Mouse (Mus musculus) kidney, postnatal 0 days (tissue): Measurements from ENCODE around the gene Ldb2. TPM values are rescaled to one million over a fixed set of nuclear protein-coding genes. Genes with fewer than 3 reads are reported as not detected.

Source experiments
- ATAC-seq: fragments of 200-750 bp; cut with Nextera tagmentation; replicated peaks from 2 replicates; pipeline ENCODE4 v1.8.0; 2017; ENCODE audit warnings: low read depth, moderate number of reproducible peaks, moderate TSS enrichment, moderate library complexity; ENCODE audit not compliant: low FRiP score
- DNase-seq: peaks from one replicate; pipeline ENCODE4 v3.0.0-alpha.2; 2016; ENCODE audit warnings: low spot score
- H3K27ac ChIP-seq: fragments of 300-500 bp; sonication (generic); 2 replicates; pipeline ENCODE4 v1.5.1; 2014; ENCODE audit warnings: mild to moderate bottlenecking
- H3K27me3 ChIP-seq: fragments of 300-500 bp; sonication (generic); 2 replicates; pipeline ENCODE4 v1.6.1; 2014; ENCODE audit warnings: low read length, mixed read lengths; ENCODE audit not compliant: insufficient read depth
- H3K36me3 ChIP-seq: fragments of 300-500 bp; sonication (generic); 2 replicates; pipeline ENCODE4 v1.6.1; 2014; ENCODE audit warnings: low read length, mixed read lengths; ENCODE audit not compliant: insufficient read depth
- H3K4me1 ChIP-seq: fragments of 300-500 bp; sonication (generic); replicated peaks from 2 replicates; pipeline ENCODE4 v1.6.1; 2014; ENCODE audit warnings: antibody characterized with exemption, low read length, mixed read lengths; ENCODE audit not compliant: insufficient read depth
- H3K4me2 ChIP-seq: fragments of 300-500 bp; sonication (generic); 2 replicates; pipeline ENCODE4 v1.6.1; 2014; ENCODE audit warnings: mild to moderate bottlenecking, low read length, moderate library complexity, mixed read lengths
- H3K4me3 ChIP-seq: fragments of 300-500 bp; sonication (generic); replicated peaks from 2 replicates; pipeline ENCODE4 v1.5.1; 2014; ENCODE audit warnings: low read depth, low read length
- H3K9ac ChIP-seq: fragments of 300-500 bp; sonication (generic); 2 replicates; pipeline ENCODE4 v1.6.1; 2014; ENCODE audit warnings: low read depth, low read length
- H3K9me3 ChIP-seq: fragments of 300-500 bp; sonication (generic); replicated peaks from 2 replicates; pipeline ENCODE4 v1.6.1; 2016; ENCODE audit warnings: low read length, inconsistent platforms, mixed read lengths
- CTCF ChIP-seq: IDR thresholded peaks from 2 replicates; pipeline ENCODE4 v1.5.1; 2016; ENCODE audit warnings: antibody characterized with exemption, low read depth, mild to moderate bottlenecking, moderate library complexity
- WGBS: fragments of 180-500 bp; shearing (Covaris S2); extraction: QIAGEN DNeasy Blood & Tissue Kit; methylation state at CpG from one replicate; pipeline ENCODE4 v1.1.7; 2014; 5-methylcytosine and 5-hydroxymethylcytosine counted together
- polyA plus RNA-seq: library from polyadenylated mRNA; unstranded; fragments of >200 nt; fragmentation: Nextera tagmentation; extraction: Ambion mirVana; gene quantifications from 2 replicates; pipeline ENCODE4 v1.2.1, GENCODE M21; 2015

Ldb2 gene
- polyA plus RNA-seq, 1 experiment from 2014 or later = 82.9 TPM

- peak; percentile 64 for ATAC-seq
- 55% methylated on average over 11 of the region's 11 CpGs for WGBS
Measured at GRCm38 (mm10) chr5:44553765-44554352, 245.6 kb downstream of the Ldb2 start.

GRCm38 (mm10) chr5:44553155-44553554 lies 246.3 kb downstream of the Ldb2 start:
- ATAC-seq (no peak), DNase-seq (peak; percentile 60)
- H3K27ac ChIP-seq = 0 out of 2 replicates have a peak overlapping the region, but pooled peaks have one; percentile 42

More at GRCm38 (mm10) chr5:44553765-44554352, 245.6 kb downstream of the Ldb2 start:
- TF ChIP-seq CTCF = no peak
- H3K27me3 ChIP-seq = no peaks in the 10 kb centered on the region
- no peak overlapping the region for H3K9ac ChIP-seq
- peak overlapping the region; percentile 33 for H3K27ac ChIP-seq
- H3K4me3 ChIP-seq = no peak overlapping the region
- no peaks in the 10 kb centered on the region for H3K4me1 ChIP-seq
- no peaks in the 10 kb centered on the region for H3K9me3 ChIP-seq
- no peaks in the 10 kb centered on the region for H3K36me3 ChIP-seq
- peak; percentile 84 for DNase-seq
- H3K4me2 ChIP-seq = no peak overlapping the region

DNA sequence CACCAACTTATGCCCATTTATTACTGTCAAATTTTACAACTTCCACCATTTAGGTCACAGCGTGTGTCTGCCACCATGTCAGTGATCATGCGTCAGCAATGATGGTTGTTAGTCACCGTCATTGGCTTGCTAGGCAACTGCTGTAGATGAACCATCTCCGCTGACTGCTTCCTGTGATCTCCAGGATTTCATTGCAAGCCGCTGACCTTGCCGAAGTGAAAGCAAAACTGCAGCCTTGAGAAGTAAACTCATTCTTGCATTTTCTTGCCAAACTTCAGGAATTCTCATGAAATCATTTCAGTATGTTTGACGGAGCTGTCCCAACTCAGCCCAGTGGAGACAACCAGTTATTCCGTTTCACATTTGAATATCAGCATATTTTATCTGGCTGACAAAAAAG lies 247.4 kb downstream of the Ldb2 start:
- ATAC-seq = no peak

More at GRCm38 (mm10) chr5:44553155-44553554, 246.3 kb downstream of the Ldb2 start:
- H3K9ac ChIP-seq = no peak overlapping the region
- no peak for TF ChIP-seq CTCF
- no peak overlapping the region for H3K4me3 ChIP-seq
- H3K9me3 ChIP-seq = no peaks in the 10 kb centered on the region
- H3K27me3 ChIP-seq = no peaks in the 10 kb centered on the region
- no peaks in the 10 kb centered on the region for H3K4me1 ChIP-seq
- H3K4me2 ChIP-seq = no peak overlapping the region
- H3K36me3 ChIP-seq = no peaks in the 10 kb centered on the region

DNA sequence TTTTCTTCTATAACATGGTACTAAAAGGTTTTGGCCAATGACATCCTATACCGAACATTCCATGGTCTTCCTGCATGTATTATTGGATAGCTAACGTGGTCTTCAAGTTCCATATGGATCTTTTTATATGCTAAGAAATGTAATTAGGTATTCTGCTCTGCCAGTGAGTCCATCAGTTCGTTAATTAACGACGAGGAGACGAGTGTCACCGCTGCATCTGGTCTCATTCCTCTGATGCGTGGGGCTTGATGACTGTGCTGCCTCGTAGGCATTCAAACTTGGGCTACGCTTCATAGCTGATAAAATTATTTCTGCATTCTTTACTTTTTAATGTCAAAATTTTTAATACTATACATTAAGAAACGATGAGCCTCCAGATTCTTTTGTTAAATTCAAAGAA lies 251.0 kb downstream of the Ldb2 start:
- no peaks in the 10 kb centered on the region for H3K36me3 ChIP-seq
- no peak for ATAC-seq
- WGBS = 93% methylated on average over 11 of the region's 11 CpGs

More for the DNA sequence above, 247.4 kb downstream of the Ldb2 start:
- Histone ChIP-seq H3K27me3 (no peaks in the 10 kb centered on the region), H3K36me3 (no peaks in the 10 kb centered on the region), H3K9ac (no peak overlapping the region), H3K4me1 (no peaks in the 10 kb centered on the region), H3K9me3 (no peaks in the 10 kb centered on the region), H3K27ac (peak overlapping the region; percentile 42; the same call in 1 of the 2 replicates), H3K4me2 (0 out of 2 replicates have a peak overlapping the region, but pooled peaks have one; percentile 6), H3K4me3 (no peak overlapping the region)
- peak; percentile 46 for DNase-seq
- TF ChIP-seq CTCF = no peak
- 66% methylated on average over 8 of the region's 8 CpGs for WGBS

DNA sequence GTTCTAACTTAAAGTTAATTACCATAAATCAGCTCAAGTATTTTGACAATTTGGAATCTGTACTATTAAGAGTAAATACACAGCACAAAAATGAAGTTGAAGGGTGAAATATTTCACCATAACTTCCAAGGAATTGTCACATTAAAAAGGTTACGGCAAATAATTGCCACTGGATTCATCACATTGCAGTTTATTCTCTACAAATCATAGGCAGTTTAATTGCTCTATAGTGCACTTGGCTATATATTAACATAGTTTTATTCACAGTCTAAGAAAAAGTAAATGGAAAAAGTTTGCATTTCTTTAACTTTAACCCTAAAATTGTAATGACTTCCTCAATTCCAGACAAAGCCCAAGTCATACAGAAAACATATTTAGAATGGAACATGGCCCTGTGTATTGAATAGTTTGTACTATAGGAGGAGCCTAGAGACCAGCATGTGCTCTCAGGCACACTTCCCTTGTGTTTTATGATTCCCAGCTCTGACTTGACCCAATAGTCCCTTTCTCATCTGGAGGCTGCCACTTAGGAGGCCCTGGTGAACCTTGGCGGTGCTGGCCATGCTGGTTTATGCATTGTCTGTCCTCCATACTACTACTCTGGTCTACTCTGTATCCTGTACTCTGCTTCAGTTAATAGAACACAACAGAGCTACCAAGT lies 255.9 kb downstream of the Ldb2 start:
- 72% methylated on average over 2 of the region's 2 CpGs for WGBS
- no peaks in the 10 kb centered on the region for H3K36me3 ChIP-seq
- TF ChIP-seq CTCF = peak; percentile 9; the same call in 1 of the 2 replicates
- H3K4me1 ChIP-seq = no peaks in the 10 kb centered on the region
- H3K9me3 ChIP-seq = no peaks in the 10 kb centered on the region
- peak overlapping the region; percentile 63 for H3K27ac ChIP-seq
- H3K9ac ChIP-seq = no peak overlapping the region
- H3K4me3 ChIP-seq = no peak overlapping the region
- H3K27me3 ChIP-seq = no peaks in the 10 kb centered on the region
- ATAC-seq = 0 out of 2 replicates have a peak, but pooled peaks have one; percentile 10
- DNase-seq = peak; percentile 87
- H3K4me2 ChIP-seq = no peak overlapping the region

More for the DNA sequence above, 251.0 kb downstream of the Ldb2 start:
- DNase-seq = no peak
- Histone ChIP-seq H3K4me2 (no peak overlapping the region), H3K27ac (no peak overlapping the region), H3K9ac (no peak overlapping the region), H3K9me3 (no peaks in the 10 kb centered on the region), H3K27me3 (no peaks in the 10 kb centered on the region), H3K4me1 (no peaks in the 10 kb centered on the region), H3K4me3 (no peak overlapping the region)
- no peak for TF ChIP-seq CTCF

GRCm38 (mm10) chr5:44541748-44542147 lies 257.7 kb downstream of the Ldb2 start:
- no peak for TF ChIP-seq CTCF
- Histone ChIP-seq H3K27ac (peak overlapping the region; percentile 19), H3K4me2 (no peak overlapping the region), H3K27me3 (no peaks in the 10 kb centered on the region), H3K4me1 (no peaks in the 10 kb centered on the region), H3K9ac (no peak overlapping the region), H3K9me3 (no peaks in the 10 kb centered on the region), H3K4me3 (no peak overlapping the region), H3K36me3 (no peaks in the 10 kb centered on the region)
- DNase-seq (no peak), ATAC-seq (no peak)
- WGBS = 65% methylated on average over 9 of the region's 9 CpGs
